Mouse (Mus musculus) colon, adult 2 months (tissue): ENCODE results near the gene Arg2. TPM values are rescaled to one million over a fixed set of nuclear protein-coding genes. Genes with fewer than 3 reads are reported as not detected.

Experiments used
- polyA plus RNA-seq: library from polyadenylated mRNA; depleted of rRNA; stranded (reverse); fragments of >200 nt; gene quantifications from 2 replicates; pipeline ENCODE4 v1.2.3, GENCODE M21; 2012; rRNA removed

The Arg2 gene
- polyA plus RNA-seq = 1.5 and 5.4 TPM in 2 replicates

GRCm38 (mm10) chr12:79130299-79131177 lies at the start of gene Arg2:
TSS of gene Arg2 (plus strand) at chr12:79130777.

DNA sequence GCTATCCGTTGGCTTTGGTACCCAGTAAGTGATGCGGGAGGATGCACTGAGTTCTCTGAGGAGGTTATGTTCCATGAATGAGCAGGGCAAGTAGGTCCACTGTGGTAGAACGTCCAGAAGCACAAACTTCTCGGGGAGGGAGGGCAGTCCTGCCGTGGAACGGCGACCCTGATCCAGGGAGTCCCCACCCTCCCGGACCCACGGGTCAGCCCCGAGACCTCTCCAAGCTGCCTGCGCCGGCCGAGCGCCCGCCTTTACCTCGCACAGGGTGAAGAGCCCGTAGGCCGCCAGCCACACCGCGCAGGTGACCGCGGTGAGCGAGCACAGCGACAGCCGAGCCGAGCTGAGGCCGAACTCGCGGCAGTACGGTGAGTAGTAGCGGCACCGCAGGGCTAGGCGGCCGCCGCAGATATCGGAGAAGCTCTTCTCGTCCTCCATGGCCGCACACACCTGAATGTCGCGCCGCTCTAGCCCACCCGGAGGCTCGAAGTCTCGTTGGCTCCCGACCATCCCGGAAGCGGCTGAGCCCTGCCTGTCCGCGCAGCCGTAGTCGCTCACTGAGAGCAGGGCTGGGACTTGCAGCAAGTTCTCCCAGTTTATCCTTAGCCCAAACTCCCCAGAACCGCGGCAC lies 41.3 kb upstream of the Arg2 start, which contains the start of gene Pigh:
Gene Pigh, minus strand, starts transcription at position 470 of the 631 bp plus-strand sequence.

GRCm38 (mm10) chr12:79172019-79172941 lies 41.7 kb downstream of the Arg2 start, which contains the start of gene Vti1b:
TSS of gene Vti1b (minus strand) at chr12:79172667.

DNA sequence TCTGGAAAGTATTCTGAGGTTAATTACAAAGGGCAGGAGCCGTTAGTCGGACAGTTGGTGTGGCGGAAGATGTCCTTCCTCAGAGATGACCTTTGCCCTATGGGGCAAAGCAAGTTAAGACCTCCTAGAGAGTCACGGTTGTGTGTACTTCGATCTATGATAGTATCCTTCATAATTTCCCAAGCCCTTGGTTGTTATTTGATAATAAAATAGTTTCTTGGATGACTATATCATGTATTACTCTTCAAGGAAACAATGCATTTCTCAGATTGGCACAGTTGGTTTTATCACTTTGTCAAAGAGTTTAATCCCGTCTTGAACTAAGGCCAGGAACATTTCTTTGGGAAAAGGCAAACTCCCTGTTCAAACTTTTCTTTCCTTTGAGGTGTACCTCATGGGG lies 61.6 kb downstream of the Arg2 start, which contains the start of gene Rdh11:
Gene Rdh11, minus strand, starts transcription at position 101 of the 400 bp plus-strand sequence.

Other genes starting within 250 kb of the Arg2 start
- gene Plek2, start 223.8 kb upstream of the Arg2 start, polyA plus RNA-seq = 11.3 and 13.2 TPM in 2 replicates
- 4.0 and 5.5 TPM in 2 replicates for gene Tmem229b, start 123.2 kb upstream of the Arg2 start, polyA plus RNA-seq
- 40.7 and 44.0 TPM in 2 replicates for gene Plekhh1, start 101.6 kb upstream of the Arg2 start, polyA plus RNA-seq
- gene Pigh, start 41.1 kb upstream of the Arg2 start, polyA plus RNA-seq = 14.6 and 18.7 TPM in 2 replicates
- gene Vti1b, start 41.9 kb downstream of the Arg2 start, polyA plus RNA-seq = 67.6 and 68.7 TPM in 2 replicates
- 7.7 and 8.8 TPM in 2 replicates for gene Rdh11, start 61.5 kb downstream of the Arg2 start, polyA plus RNA-seq
- 0.51 and 0.57 TPM in 2 replicates for gene Rdh12, start 78.1 kb downstream of the Arg2 start, polyA plus RNA-seq
- 11.5 and 16.1 TPM in 2 replicates for gene Zfyve26, start 165.5 kb downstream of the Arg2 start, polyA plus RNA-seq
- 0.41 and 0.51 TPM in 2 replicates for gene Rad51b, start 166.5 kb downstream of the Arg2 start, polyA plus RNA-seq